Mouse (Mus musculus) neural tube, embryonic 12.5 days (tissue): Measurements from ENCODE around the gene Hoxc12. TPM values are rescaled to one million over a fixed set of nuclear protein-coding genes. Genes with fewer than 3 reads are reported as not detected.

Source experiments
- microRNA-seq: library from miRNA; unstranded; fragments of <30 nt; microRNA quantifications from one replicate; pipeline ENCODE4, GENCODE M21; 2017
- polyA plus RNA-seq: library from polyadenylated mRNA; unstranded; fragments of >200 nt; fragmentation: Nextera tagmentation; extraction: Ambion mirVana; gene quantifications from 2 replicates; pipeline ENCODE4 v1.2.1, GENCODE M21; 2016

The Hoxc12 gene
- polyA plus RNA-seq, 1 experiment from 2014 or later: 8.1 TPM

Small RNA genes lying within 50 kb of the gene (microRNA-seq; reads per million reads assigned to microRNA genes)
- 1,976 reads per million, percentile 84 among the genes with 10 or more reads in this experiment for gene Mir196a-2

Other genes starting within 250 kb of the Hoxc12 start
- 39.1 and 47.3 TPM in 2 replicates for gene Calcoco1, start 214.6 kb upstream of the Hoxc12 start, polyA plus RNA-seq
- 6.5 and 17.7 TPM in 2 replicates for gene Hoxc13, start 15.7 kb upstream of the Hoxc12 start, polyA plus RNA-seq
- 4.3 and 5.7 TPM in 2 replicates for gene Hoxc11, start 17.7 kb downstream of the Hoxc12 start, polyA plus RNA-seq
- gene Hoxc10, start 30.0 kb downstream of the Hoxc12 start, polyA plus RNA-seq: 62.1 and 77.3 TPM in 2 replicates
- 32.1 and 35.5 TPM in 2 replicates for gene Hoxc5, start 30.7 kb downstream of the Hoxc12 start, polyA plus RNA-seq
- 45.2 and 47.4 TPM in 2 replicates for gene Hoxc9, start 39.7 kb downstream of the Hoxc12 start, polyA plus RNA-seq
- gene Hoxc8, start 53.9 kb downstream of the Hoxc12 start, polyA plus RNA-seq: 44.5 and 65.6 TPM in 2 replicates
- 68.8 and 77.1 TPM in 2 replicates for gene Hoxc6, start 61.5 kb downstream of the Hoxc12 start, polyA plus RNA-seq
- gene Hoxc4, start 82.2 kb downstream of the Hoxc12 start, polyA plus RNA-seq: 69.5 and 77.4 TPM in 2 replicates
- 66.6 and 68.0 TPM in 2 replicates for gene Smug1, start 230.3 kb downstream of the Hoxc12 start, polyA plus RNA-seq